Mouse (Mus musculus) small intestine, adult 2 months (tissue): Measurements from ENCODE around the gene Ggt6.

Experiments
- CTCF ChIP-seq: fragments of 200-500 bp; IDR thresholded peaks from 2 replicates; pipeline ENCODE4 v1.5.1; 2012; ENCODE audit warnings: low read depth, mild to moderate bottlenecking, control low read depth, inconsistent platforms, low read length, moderate library complexity, mixed read lengths; ENCODE audit not compliant: insufficient replicate concordance, insufficient read length; ENCODE audit errors: extremely low read depth
- POLR2A ChIP-seq: fragments of 200-500 bp; IDR thresholded peaks from 2 replicates; pipeline ENCODE4 v1.6.1; 2012; ENCODE audit warnings: low read depth, mild to moderate bottlenecking, control low read depth, inconsistent platforms, low read length, moderate library complexity

DNA sequence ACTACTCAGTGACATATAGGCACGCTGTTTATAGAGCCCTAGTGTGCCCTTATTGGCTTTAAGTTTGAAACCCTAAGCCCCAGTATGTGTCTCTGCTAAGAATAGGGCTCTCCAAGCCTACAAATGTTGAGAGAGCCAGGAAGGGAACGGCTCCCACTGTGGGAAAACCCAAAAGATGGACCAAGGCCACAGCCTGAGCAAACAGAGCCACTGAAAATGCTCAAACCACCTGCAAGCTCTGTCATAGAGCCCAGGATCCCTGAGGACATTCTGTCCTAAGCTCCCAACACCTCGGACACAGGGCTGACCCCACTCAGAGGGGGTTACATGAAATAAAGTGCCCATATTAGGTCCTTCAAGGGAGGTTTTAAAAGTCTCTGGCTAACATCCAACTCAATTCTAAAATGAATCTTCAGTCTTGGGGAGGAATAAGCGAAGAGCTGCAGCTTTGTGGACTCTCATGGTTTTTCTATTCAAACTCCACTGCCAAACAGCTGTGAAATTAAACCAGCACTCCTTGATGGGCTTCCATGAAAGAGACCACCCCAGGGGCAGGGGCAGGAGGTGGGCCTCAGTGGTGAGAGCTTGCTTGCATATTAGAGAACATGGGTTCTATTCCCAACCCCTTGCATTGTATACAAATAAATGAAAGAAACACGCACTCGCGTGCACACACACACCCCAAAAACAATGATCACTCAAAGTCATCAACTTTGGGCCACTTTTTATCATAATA is 45.8 kb upstream of the Ggt6 start:
- TF ChIP-seq CTCF (no peak), POLR2A (no peak)
